Mouse (Mus musculus): Measurements from ENCODE around the gene Dalrd3.

GRCm38 (mm10) chr9:108560227-108560841, 9.4 kb upstream of the Dalrd3 start, which contains the start of gene Impdh2:
- TF ChIP-seq POLR2A (IDR thresholded peaks at IDR 0.05; ENCODE audit: borderline replicate concordance, extremely low read depth, low read depth, low read length) (peak; percentile 89; the same call in 1 of the 2 replicates), CTCF (IDR thresholded peaks at IDR 0.05; ENCODE audit: insufficient read depth, low read length) (no peak)

Measured in lung, adult 2 months (tissue).